26 mouse cellular contexts compared by ENCODE assay signal in the genomic region with DNA sequence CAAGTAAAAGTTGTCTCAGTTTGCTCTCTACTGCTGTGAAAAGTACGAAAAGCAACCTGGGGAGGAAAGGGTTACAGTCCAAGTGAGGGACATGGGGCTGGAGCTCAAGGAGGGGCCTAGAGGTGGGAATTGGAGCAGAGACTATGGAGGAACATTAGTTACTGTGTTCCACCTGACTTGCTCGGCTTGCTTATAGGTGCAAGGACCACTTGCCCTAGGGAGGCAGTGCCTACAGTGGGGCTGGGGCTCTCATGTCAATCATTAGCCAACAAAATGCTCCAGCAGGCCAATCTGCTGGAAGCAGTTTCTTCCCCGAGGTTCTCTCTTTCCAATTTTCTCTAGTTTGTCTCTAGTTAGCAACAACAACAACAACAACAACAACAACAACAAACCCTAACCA. TPM values are rescaled to one million over a fixed set of nuclear protein-coding genes. Genes with fewer than 3 reads are reported as not detected.
A peak's percentile ranks its signal among the peaks of the same experiment; 100 is the strongest.
DNase-seq lines count a peak whose midpoint lies in the region; ATAC-seq and TF ChIP-seq lines count a peak whose summit lies in the region.
"Had no signal": no experiment of that assay in that cellular context is flagged by ENCODE, and none has a peak within 500 bp of the region (broad histone marks: within the 10 kb centered on the region; RNA-seq: fewer than 3 reads in every experiment).

No protein-coding gene starts in this region.

- 0 out of 2 replicates have a peak overlapping the region, but pooled peaks have one; percentile 3 for H3K27ac ChIP-seq in heart, embryonic 10.5 days
- no peak overlapping the region for H3K27ac ChIP-seq in kidney, embryonic 16.5 days (ENCODE audit: low read length)
- no peak overlapping the region for H3K27ac ChIP-seq in liver, embryonic 12.5 days
- no peak overlapping the region for H3K27ac ChIP-seq in liver, postnatal 0 days (ENCODE audit: low read depth)
- no peak overlapping the region for H3K27ac ChIP-seq in liver, embryonic 13.5 days
- H3K27ac ChIP-seq: embryonic facial prominence, embryonic 13.5 days; forebrain, embryonic 10.5 days; forebrain, embryonic 15.5 days; hindbrain, embryonic 14.5 days; limb, embryonic 13.5 days; liver, embryonic 15.5 days; macrophage; neural tube, embryonic 13.5 days had no signal

- H3K27me3 ChIP-seq in heart, embryonic 10.5 days (ENCODE audit: insufficient read depth, poor library complexity, severe bottlenecking) = no peaks in the 10 kb centered on the region
- no peaks in the 10 kb centered on the region for H3K27me3 ChIP-seq in kidney, embryonic 16.5 days (ENCODE audit: insufficient read depth, low read length)
- no peaks in the 10 kb centered on the region for H3K27me3 ChIP-seq in liver, embryonic 12.5 days (replicated peaks)
- no peaks in the 10 kb centered on the region for H3K27me3 ChIP-seq in liver, postnatal 0 days (ENCODE audit: insufficient read depth, low read length)
- no peaks in the 10 kb centered on the region for H3K27me3 ChIP-seq in liver, embryonic 13.5 days
- H3K27me3 ChIP-seq: embryonic facial prominence, embryonic 13.5 days; forebrain, embryonic 15.5 days; limb, embryonic 13.5 days; liver, embryonic 15.5 days; midbrain, embryonic 13.5 days; neural tube, embryonic 13.5 days; Patski had no signal

- peaks cover 10% of the 10 kb centered on the region for H3K4me1 ChIP-seq in heart, embryonic 10.5 days
- H3K4me1 ChIP-seq in kidney, embryonic 16.5 days (ENCODE audit: insufficient read depth, low read length) = peaks cover 8% of the 10 kb centered on the region; the same call in 1 of the 2 replicates
- H3K4me1 ChIP-seq in liver, embryonic 12.5 days = no peaks in the 10 kb centered on the region
- H3K4me1 ChIP-seq in liver, postnatal 0 days (ENCODE audit: insufficient read depth) = no peaks in the 10 kb centered on the region
- H3K4me1 ChIP-seq in liver, embryonic 13.5 days (replicated peaks) = no peaks in the 10 kb centered on the region
- H3K4me1 ChIP-seq: embryonic facial prominence, embryonic 13.5 days; liver, embryonic 15.5 days had no signal

- no peak for TF ChIP-seq CTCF in liver, postnatal 0 days (IDR thresholded peaks at IDR 0.05; ENCODE audit: low read depth)

- 67% methylated on average over 3 of the region's 3 CpGs for WGBS in heart, embryonic 10.5 days
- WGBS in kidney, embryonic 16.5 days = 50% methylated on average over 3 of the region's 3 CpGs
- 53% methylated on average over 3 of the region's 3 CpGs for WGBS in liver, embryonic 12.5 days (ENCODE audit: insufficient replicate concordance)
- WGBS in liver, postnatal 0 days (ENCODE audit: insufficient replicate concordance) = 57% methylated on average over 3 of the region's 3 CpGs
- WGBS in liver, embryonic 13.5 days (ENCODE audit: insufficient replicate concordance) = 29% methylated on average over 3 of the region's 3 CpGs

- ATAC-seq in kidney, embryonic 16.5 days (ENCODE audit: low FRiP score, low TSS enrichment) = peak; percentile 96
- ATAC-seq in liver, embryonic 12.5 days = peak; percentile 32; the same call in 1 of the 2 replicates
- no peak for ATAC-seq in liver, postnatal 0 days
- ATAC-seq in liver, embryonic 13.5 days (ENCODE audit: low read depth) = peak; percentile 58; the same call in 1 of the 2 replicates
- ATAC-seq: forebrain, embryonic 15.5 days; Patski had no signal

- no peak overlapping the region for H3K4me3 ChIP-seq in heart, embryonic 10.5 days
- H3K4me3 ChIP-seq in kidney, embryonic 16.5 days (ENCODE audit: low read length) = no peak overlapping the region
- no peak overlapping the region for H3K4me3 ChIP-seq in liver, embryonic 12.5 days
- H3K4me3 ChIP-seq in liver, postnatal 0 days (ENCODE audit: low read depth, low read length) = no peak overlapping the region
- no peak overlapping the region for H3K4me3 ChIP-seq in liver, embryonic 13.5 days (replicated peaks)
- H3K4me3 ChIP-seq: embryonic facial prominence, embryonic 13.5 days; forebrain, embryonic 10.5 days; forebrain, embryonic 15.5 days; limb, embryonic 13.5 days; liver, embryonic 15.5 days; midbrain, embryonic 13.5 days; neural tube, embryonic 13.5 days had no signal

- no peaks in the 10 kb centered on the region for H3K36me3 ChIP-seq in heart, embryonic 10.5 days
- H3K36me3 ChIP-seq in kidney, embryonic 16.5 days (ENCODE audit: insufficient read depth, low read length) = no peaks in the 10 kb centered on the region
- no peaks in the 10 kb centered on the region for H3K36me3 ChIP-seq in liver, embryonic 12.5 days
- H3K36me3 ChIP-seq in liver, postnatal 0 days (replicated peaks; ENCODE audit: insufficient read depth, low read length) = no peaks in the 10 kb centered on the region
- no peaks in the 10 kb centered on the region for H3K36me3 ChIP-seq in liver, embryonic 13.5 days
- H3K36me3 ChIP-seq: embryonic facial prominence, embryonic 13.5 days; forebrain, embryonic 10.5 days; forebrain, embryonic 15.5 days; limb, embryonic 13.5 days; liver, embryonic 15.5 days; midbrain, embryonic 13.5 days; neural tube, embryonic 13.5 days had no signal

- DNase-seq in heart, embryonic 10.5 days (ENCODE audit: low spot score) = peak; percentile 53
- DNase-seq in heart, adult 9 months (ENCODE audit: low spot score in 2 of 2) = no peak
- DNase-seq in kidney, adult 8-10 months = no peak
- no peak for DNase-seq in liver, postnatal 0 days
- DNase-seq in liver, embryonic 13.5 days = no peak
- no peak for DNase-seq in ovary, postnatal 10 days (ENCODE audit: low spot score)
- DNase-seq: adrenal gland, postnatal 10 days; cerebellum, adult 11-12 months; cerebellum, adult 9-11 months; gastrocnemius, postnatal 25 days; heart, adult 18-20 months; lung, postnatal 10 days; thymus, adult 2 months; thymus, postnatal 36 days had no signal

- H3K9me3 ChIP-seq in heart, embryonic 10.5 days = no peaks in the 10 kb centered on the region
- H3K9me3 ChIP-seq in kidney, embryonic 16.5 days (ENCODE audit: low read length) = no peaks in the 10 kb centered on the region
- no peaks in the 10 kb centered on the region for H3K9me3 ChIP-seq in liver, embryonic 12.5 days (replicated peaks)
- H3K9me3 ChIP-seq in liver, postnatal 0 days (ENCODE audit: low read length) = no peaks in the 10 kb centered on the region
- no peaks in the 10 kb centered on the region for H3K9me3 ChIP-seq in liver, embryonic 13.5 days (replicated peaks)
- H3K9me3 ChIP-seq: embryonic facial prominence, embryonic 13.5 days; forebrain, embryonic 10.5 days; forebrain, embryonic 15.5 days; limb, embryonic 13.5 days; liver, embryonic 15.5 days; midbrain, embryonic 13.5 days; neural tube, embryonic 13.5 days had no signal

- TF ChIP-seq EP300 in liver, postnatal 0 days (IDR thresholded peaks at IDR 0.05; ENCODE audit: low read depth) = no peak

- no peak overlapping the region for H3K9ac ChIP-seq in kidney, embryonic 16.5 days (replicated peaks; ENCODE audit: low read length)
- no peak overlapping the region for H3K9ac ChIP-seq in liver, embryonic 12.5 days
- H3K9ac ChIP-seq in liver, postnatal 0 days (replicated peaks) = no peak overlapping the region
- no peak overlapping the region for H3K9ac ChIP-seq in liver, embryonic 13.5 days
- H3K9ac ChIP-seq: embryonic facial prominence, embryonic 13.5 days; forebrain, embryonic 15.5 days; hindbrain, embryonic 14.5 days; limb, embryonic 13.5 days; liver, embryonic 15.5 days; neural tube, embryonic 13.5 days had no signal

- no peak overlapping the region for H3K4me2 ChIP-seq in kidney, embryonic 16.5 days (replicated peaks; ENCODE audit: low read depth, low read length)
- H3K4me2 ChIP-seq in liver, embryonic 12.5 days = no peak overlapping the region
- H3K4me2 ChIP-seq in liver, postnatal 0 days (ENCODE audit: low read depth, low read length) = no peak overlapping the region
- H3K4me2 ChIP-seq in liver, embryonic 13.5 days = no peak overlapping the region
- H3K4me2 ChIP-seq: embryonic facial prominence, embryonic 13.5 days; forebrain, embryonic 15.5 days; liver, embryonic 15.5 days had no signal

RNA-seq across cellular contexts. Expression of gene Fam198b, which starts 6.0 kb away (rescaled TPM):
- 30.6 and 44.7 TPM in 2 replicates for polyA plus RNA-seq in heart, embryonic 10.5 days (2016; fragmentation: Nextera tagmentation; extraction: Ambion mirVana)
- polyA plus RNA-seq in kidney, embryonic 16.5 days (2015; fragmentation: Nextera tagmentation; extraction: Ambion mirVana) = 12.3 and 13.0 TPM in 2 replicates
- polyA plus RNA-seq in liver, embryonic 12.5 days (2016; fragmentation: Nextera tagmentation; extraction: Ambion mirVana) = 3.9 and 4.2 TPM in 2 replicates
- polyA plus RNA-seq in liver, postnatal 0 days (2015; fragmentation: Nextera tagmentation; extraction: Ambion mirVana) = 0.35 and 0.47 TPM in 2 replicates
- polyA plus RNA-seq in liver, embryonic 13.5 days (2015; fragmentation: Nextera tagmentation; extraction: Ambion mirVana) = 2.0 and 3.0 TPM in 2 replicates

RNA-seq across cellular contexts. Expression of gene Tmem144, which starts 25.8 kb away (rescaled TPM):
- 7.9 and 11.4 TPM in 2 replicates for polyA plus RNA-seq in heart, embryonic 10.5 days (2016; fragmentation: Nextera tagmentation; extraction: Ambion mirVana)
- polyA plus RNA-seq in kidney, embryonic 16.5 days (2015; fragmentation: Nextera tagmentation; extraction: Ambion mirVana) = 6.8 and 7.2 TPM in 2 replicates
- 2.2 and 2.5 TPM in 2 replicates for polyA plus RNA-seq in liver, embryonic 12.5 days (2016; fragmentation: Nextera tagmentation; extraction: Ambion mirVana)
- 1.2 and 2.0 TPM in 2 replicates for polyA plus RNA-seq in liver, postnatal 0 days (2015; fragmentation: Nextera tagmentation; extraction: Ambion mirVana)
- 1.9 and 2.7 TPM in 2 replicates for polyA plus RNA-seq in liver, embryonic 13.5 days (2015; fragmentation: Nextera tagmentation; extraction: Ambion mirVana)
